Mouse (Mus musculus) midbrain, embryonic 14.5 days (tissue): ENCODE measurements at regions not wholly inside any gene's neighbourhood (a gene's known extent, or its start where the extent isn't known, plus 50 kb on each side); places are given as distances from the start of the nearest gene placed in this dataset.
A peak's percentile ranks its signal among the peaks of the same experiment; 100 is the strongest.

ENCODE experiments used
- ATAC-seq: fragments of 200-750 bp; cut with Nextera tagmentation; 2 replicates; pipeline ENCODE4 v1.8.0; 2017; ENCODE audit warnings: moderate number of reproducible peaks, moderate library complexity; ENCODE audit not compliant: low FRiP score, low TSS enrichment
- DNase-seq: peaks from one replicate; pipeline ENCODE4 v3.0.0-alpha.2; 2015
- H3K27ac ChIP-seq: fragments of 300-500 bp; sonication (generic); replicated peaks from 2 replicates; pipeline ENCODE4 v1.5.1; 2014; ENCODE audit warnings: mild to moderate bottlenecking, low read depth, low read length, moderate library complexity
- H3K27me3 ChIP-seq: fragments of 300-500 bp; sonication (generic); 2 replicates; pipeline ENCODE4 v1.6.1; 2014; ENCODE audit warnings: low read length, control low read depth, mixed read lengths; ENCODE audit not compliant: control insufficient read depth, insufficient read depth
- H3K36me3 ChIP-seq: fragments of 300-500 bp; sonication (generic); 2 replicates; pipeline ENCODE4 v1.6.1; 2014; ENCODE audit warnings: low read length, control low read depth; ENCODE audit not compliant: control insufficient read depth, insufficient read depth
- H3K4me1 ChIP-seq: fragments of 300-500 bp; sonication (generic); 2 replicates; pipeline ENCODE4 v1.6.1; 2014; ENCODE audit warnings: mild to moderate bottlenecking, antibody characterized with exemption, low read length, control low read depth; ENCODE audit not compliant: control insufficient read depth, insufficient read depth
- H3K4me2 ChIP-seq: fragments of 300-500 bp; sonication (generic); 2 replicates; pipeline ENCODE4 v1.6.1; 2014; ENCODE audit warnings: mild to moderate bottlenecking, low read length, moderate library complexity
- H3K4me3 ChIP-seq: fragments of 300-500 bp; sonication (generic); replicated peaks from 2 replicates; pipeline ENCODE4 v1.5.1; 2014; ENCODE audit warnings: low read depth, low read length
- H3K9ac ChIP-seq: fragments of 300-500 bp; sonication (generic); replicated peaks from 2 replicates; pipeline ENCODE4 v1.6.1; 2014; ENCODE audit warnings: mild to moderate bottlenecking, low read length, moderate library complexity
- H3K9me3 ChIP-seq: fragments of 300-500 bp; sonication (generic); 2 replicates; pipeline ENCODE4 v1.6.1; 2016; ENCODE audit warnings: low read length, control low read depth, mixed read lengths; ENCODE audit not compliant: control insufficient read depth
- WGBS: fragments of 180-500 bp; shearing (Covaris S2); extraction: QIAGEN DNeasy Blood & Tissue Kit; methylation state at CpG from one replicate; pipeline ENCODE4 v1.1.7; 2014; 5-methylcytosine and 5-hydroxymethylcytosine counted together

DNA sequence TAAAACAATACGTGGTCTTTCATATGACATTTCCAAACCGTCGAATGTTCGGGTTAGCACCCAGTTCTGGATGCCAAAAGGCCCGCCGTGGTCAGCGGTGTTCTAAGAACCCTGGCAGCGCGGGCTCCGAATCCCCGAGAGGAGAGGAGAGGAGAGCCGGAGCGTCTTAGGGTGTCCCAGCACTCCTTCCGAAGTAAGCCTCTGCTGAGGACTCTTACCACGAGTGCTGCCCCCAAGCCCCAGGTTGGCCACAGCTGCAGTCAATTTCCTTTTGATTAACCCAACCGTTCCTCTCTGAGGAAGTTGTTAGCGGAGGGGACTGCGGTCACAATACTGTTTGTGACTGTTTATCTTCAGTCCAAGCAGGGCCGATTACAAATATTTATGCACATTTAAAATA, 190.1 kb downstream of the Tfap2c start:
- no peak for ATAC-seq
- Histone ChIP-seq H3K9me3 (no peaks in the 10 kb centered on the region), H3K36me3 (no peaks in the 10 kb centered on the region), H3K27ac (no peak overlapping the region), H3K4me1 (no peaks in the 10 kb centered on the region), H3K4me2 (no peak overlapping the region), H3K9ac (no peak overlapping the region), H3K4me3 (no peak overlapping the region), H3K27me3 (peaks cover 70% of the 10 kb centered on the region)
- WGBS: 11% methylated on average over 19 of the region's 19 CpGs
- no peak for DNase-seq

DNA sequence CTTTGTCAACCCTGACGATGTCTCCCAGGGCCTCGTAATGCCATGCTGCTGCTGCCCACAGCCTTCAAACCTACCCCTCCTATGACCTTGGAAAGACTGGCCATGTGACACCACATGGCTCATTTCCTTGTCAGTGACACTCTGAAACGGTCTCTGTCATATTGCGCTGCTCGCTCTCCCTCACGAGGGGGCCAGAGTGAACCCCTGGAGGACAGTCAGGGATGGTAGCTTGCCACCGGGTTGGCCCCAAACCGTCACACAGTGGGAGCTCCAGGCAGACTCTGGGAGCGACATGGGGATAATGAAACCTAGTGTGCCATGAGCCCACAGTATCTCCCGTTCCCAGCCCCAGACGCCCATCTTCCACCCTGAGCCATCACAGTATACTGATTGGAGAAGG, 188.8 kb downstream of the Bmp7 start:
- peaks cover 34% of the 10 kb centered on the region for H3K27me3 ChIP-seq
- peaks cover 4% of the 10 kb centered on the region; the same call in 1 of the 2 replicates for H3K4me1 ChIP-seq
- no peak overlapping the region for H3K4me2 ChIP-seq
- H3K36me3 ChIP-seq: no peaks in the 10 kb centered on the region
- no peak for ATAC-seq
- no peaks in the 10 kb centered on the region for H3K9me3 ChIP-seq
- WGBS: 88% methylated on average over 11 of the region's 11 CpGs
- H3K27ac ChIP-seq: no peak overlapping the region
- no peak overlapping the region for H3K4me3 ChIP-seq
- no peak overlapping the region for H3K9ac ChIP-seq
- DNase-seq: no peak

DNA sequence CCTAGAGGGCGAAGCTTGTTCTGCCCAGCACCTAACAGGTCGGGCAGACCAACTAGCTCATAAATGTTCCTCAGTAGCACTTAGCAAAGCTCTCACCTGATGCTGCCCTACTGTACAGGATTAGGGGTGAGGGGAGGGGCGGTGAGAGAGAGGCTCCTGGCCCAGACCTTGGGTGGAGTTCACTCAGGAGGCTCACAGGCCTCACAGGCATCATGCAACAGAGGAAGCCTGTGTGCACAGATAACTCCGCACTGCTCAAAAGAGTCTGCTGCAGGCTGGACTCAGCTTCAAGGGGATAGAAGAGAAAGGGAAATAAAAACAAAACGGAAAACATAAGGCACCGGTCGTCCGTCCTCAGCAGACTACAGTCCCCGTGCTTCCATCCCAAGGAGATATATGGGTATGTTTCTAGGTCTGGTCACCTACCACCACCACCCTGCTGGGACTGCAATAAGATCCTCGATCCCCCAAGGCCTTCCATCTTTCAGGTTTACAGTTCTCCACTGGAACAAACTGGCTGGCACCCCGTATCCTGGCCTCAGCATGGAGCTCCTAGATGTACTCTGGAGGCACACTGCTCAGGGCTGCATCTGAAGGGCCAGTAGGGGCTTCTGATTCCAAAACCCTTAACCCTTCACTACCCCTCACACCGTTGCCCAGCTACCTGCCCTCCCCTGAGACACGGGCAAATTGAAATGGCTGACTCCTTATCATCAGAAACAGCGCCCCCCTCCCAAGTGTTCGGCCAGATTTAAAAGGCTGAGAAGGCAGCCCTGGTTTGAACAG, 184.2 kb downstream of the Bmp7 start:
- H3K4me1 ChIP-seq: peaks cover 13% of the 10 kb centered on the region; the same call in 1 of the 2 replicates
- H3K4me3 ChIP-seq: no peak overlapping the region
- ATAC-seq (no peak), DNase-seq (peak; percentile 32)
- no peak overlapping the region for H3K9ac ChIP-seq
- H3K27me3 ChIP-seq: peaks cover 68% of the 10 kb centered on the region
- no peak overlapping the region for H3K4me2 ChIP-seq
- H3K27ac ChIP-seq: no peak overlapping the region
- no peaks in the 10 kb centered on the region for H3K9me3 ChIP-seq
- WGBS: 51% methylated on average over 15 of the region's 15 CpGs
- H3K36me3 ChIP-seq: no peaks in the 10 kb centered on the region

DNA sequence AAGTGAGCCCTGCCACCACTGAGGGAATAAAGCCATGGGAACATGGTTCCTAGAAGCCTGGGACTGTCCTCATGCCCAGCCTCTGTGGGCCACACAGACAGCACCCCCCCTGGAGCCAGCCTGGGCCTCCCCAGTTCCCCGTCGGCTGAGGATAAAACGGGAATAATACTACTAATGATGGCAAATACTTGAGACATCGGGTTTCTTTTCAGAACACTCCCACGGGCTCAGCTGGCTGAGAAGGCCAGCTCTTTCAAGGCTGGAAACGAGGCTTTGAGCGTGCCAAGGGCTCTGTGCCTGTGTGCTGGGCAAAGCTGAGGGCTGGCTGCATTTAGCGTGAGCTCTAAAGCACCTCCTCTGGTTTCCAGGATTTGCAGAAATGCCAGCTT, 183.7 kb downstream of the Bmp7 start:
- Histone ChIP-seq H3K9ac (no peak overlapping the region; the same call in 1 of the 2 replicates), H3K36me3 (no peaks in the 10 kb centered on the region), H3K4me3 (no peak overlapping the region), H3K9me3 (no peaks in the 10 kb centered on the region), H3K4me1 (peaks cover 13% of the 10 kb centered on the region; the same call in 1 of the 2 replicates), H3K27me3 (peaks cover 73% of the 10 kb centered on the region), H3K4me2 (no peak overlapping the region), H3K27ac (no peak overlapping the region)
- ATAC-seq (0 out of 2 replicates have a peak, but pooled peaks have one; percentile 31), DNase-seq (peak; percentile 71)
- WGBS: 6% methylated on average over 8 of the region's 8 CpGs

DNA sequence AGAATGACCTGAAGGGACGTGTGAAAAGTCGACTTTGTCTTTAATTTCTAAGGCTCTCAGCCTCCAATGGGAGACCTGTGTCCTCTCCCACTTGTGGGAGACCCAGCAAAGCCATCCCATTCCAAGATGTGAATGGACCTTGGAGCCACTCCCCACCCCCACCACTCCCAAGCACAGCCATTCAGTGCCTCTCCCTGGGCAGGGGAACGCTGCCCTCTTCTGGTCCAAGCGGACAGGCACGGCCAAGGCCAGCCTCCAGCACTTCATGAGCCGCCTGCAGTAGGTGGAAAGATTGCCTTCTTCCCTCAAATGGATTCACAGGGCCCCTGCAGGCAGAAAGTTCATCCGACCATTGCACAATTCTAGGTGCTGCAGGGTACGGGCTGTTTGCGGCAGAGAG, 181.6 kb downstream of the Bmp7 start:
- no peaks in the 10 kb centered on the region for H3K36me3 ChIP-seq
- H3K4me3 ChIP-seq: no peak overlapping the region
- H3K27me3 ChIP-seq: peaks cover 68% of the 10 kb centered on the region
- H3K4me2 ChIP-seq: no peak overlapping the region
- H3K9ac ChIP-seq: no peak overlapping the region
- H3K4me1 ChIP-seq: peaks cover 13% of the 10 kb centered on the region; the same call in 1 of the 2 replicates
- no peaks in the 10 kb centered on the region for H3K9me3 ChIP-seq
- DNase-seq: peak; percentile 79
- peak; percentile 49; the same call in 1 of the 2 replicates for ATAC-seq
- no peak overlapping the region for H3K27ac ChIP-seq
- WGBS: 9% methylated on average over 9 of the region's 9 CpGs

DNA sequence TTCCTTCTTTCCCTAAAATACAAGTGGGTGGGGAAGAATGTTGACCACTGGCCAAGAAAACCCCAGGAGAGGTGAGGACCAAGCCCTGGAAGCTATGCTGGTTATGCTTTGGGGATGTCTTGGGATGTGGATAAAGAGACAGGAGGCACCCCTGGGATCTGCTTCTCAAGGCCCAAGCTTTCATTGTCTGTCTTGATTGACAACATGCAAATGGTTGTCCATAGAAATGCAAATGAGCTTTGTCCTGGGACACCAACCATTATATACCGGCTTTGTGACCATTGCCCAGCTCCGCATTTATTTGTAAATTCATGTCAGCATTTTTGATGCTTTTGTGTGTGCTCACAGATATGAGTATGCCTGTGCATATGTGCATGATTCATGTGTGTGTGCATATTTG, 174.9 kb downstream of the Bmp7 start:
- H3K4me2 ChIP-seq: no peak overlapping the region
- H3K9ac ChIP-seq: no peak overlapping the region
- H3K4me1 ChIP-seq: peaks cover 10% of the 10 kb centered on the region; the same call in 1 of the 2 replicates
- no peaks in the 10 kb centered on the region for H3K36me3 ChIP-seq
- peak; percentile 46; the same call in 1 of the 2 replicates for ATAC-seq
- H3K4me3 ChIP-seq: no peak overlapping the region
- peaks cover 11% of the 10 kb centered on the region for H3K27me3 ChIP-seq
- no peak overlapping the region for H3K27ac ChIP-seq
- H3K9me3 ChIP-seq: no peaks in the 10 kb centered on the region
- DNase-seq: peak; percentile 60
- WGBS: 5% methylated on average over 2 of the region's 2 CpGs

DNA sequence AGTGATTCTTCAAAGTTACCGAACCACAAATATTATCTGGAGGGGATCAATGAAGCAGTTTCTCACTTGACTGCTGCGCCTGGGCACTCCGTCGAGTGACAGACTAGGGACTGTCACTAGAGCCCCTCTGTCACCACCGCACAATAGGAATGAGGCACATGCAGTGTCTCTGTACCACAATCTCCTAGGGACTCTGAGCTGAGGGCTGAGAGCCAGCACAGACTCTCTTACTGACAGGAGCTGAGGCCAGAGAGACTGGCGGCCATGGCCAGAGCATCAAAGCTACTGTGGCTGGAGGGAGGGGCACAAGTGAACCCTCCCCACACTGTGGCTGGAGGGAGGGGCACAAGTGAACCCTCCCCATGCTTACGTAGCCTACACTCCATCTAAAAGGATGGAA, 173.7 kb downstream of the Bmp7 start:
- no peaks in the 10 kb centered on the region for H3K9me3 ChIP-seq
- no peak overlapping the region for H3K4me3 ChIP-seq
- WGBS: 12% methylated on average over 7 of the region's 7 CpGs
- no peaks in the 10 kb centered on the region for H3K36me3 ChIP-seq
- ATAC-seq (0 out of 2 replicates have a peak, but pooled peaks have one; percentile 10), DNase-seq (peak; percentile 53)
- H3K27me3 ChIP-seq: peaks cover 6% of the 10 kb centered on the region; the same call in 1 of the 2 replicates
- no peak overlapping the region for H3K4me2 ChIP-seq
- 0 out of 2 replicates have a peak overlapping the region, but pooled peaks have one; percentile 8 for H3K27ac ChIP-seq
- peaks cover 10% of the 10 kb centered on the region; the same call in 1 of the 2 replicates for H3K4me1 ChIP-seq
- no peak overlapping the region for H3K9ac ChIP-seq

DNA sequence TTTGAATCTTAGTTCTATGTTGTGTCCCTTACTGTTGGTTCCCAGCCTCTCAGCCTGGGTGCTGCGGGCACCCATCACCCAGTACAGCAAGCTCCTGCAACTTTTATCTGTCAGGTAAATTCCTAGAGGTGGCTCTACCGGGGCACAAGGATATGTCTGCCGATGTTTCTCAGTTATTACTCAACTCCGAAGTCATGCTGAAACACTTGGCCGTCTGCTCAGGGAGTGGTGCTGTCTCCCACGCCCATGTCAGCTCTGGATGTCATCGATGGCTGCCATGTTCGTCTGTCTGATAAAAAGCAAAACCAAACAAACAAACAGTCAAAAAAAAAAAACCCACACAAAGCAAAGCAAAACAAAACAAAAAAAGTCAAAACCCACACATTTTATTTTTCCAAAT, 171.4 kb downstream of the Bmp7 start:
- Histone ChIP-seq H3K4me1 (peaks cover 10% of the 10 kb centered on the region; the same call in 1 of the 2 replicates), H3K27me3 (no peaks in the 10 kb centered on the region; the same call in 1 of the 2 replicates), H3K36me3 (no peaks in the 10 kb centered on the region), H3K27ac (no peak overlapping the region), H3K9me3 (no peaks in the 10 kb centered on the region), H3K9ac (no peak overlapping the region), H3K4me3 (no peak overlapping the region), H3K4me2 (no peak overlapping the region)
- WGBS: 91% methylated on average over 8 of the region's 8 CpGs
- DNase-seq: no peak
- no peak for ATAC-seq

DNA sequence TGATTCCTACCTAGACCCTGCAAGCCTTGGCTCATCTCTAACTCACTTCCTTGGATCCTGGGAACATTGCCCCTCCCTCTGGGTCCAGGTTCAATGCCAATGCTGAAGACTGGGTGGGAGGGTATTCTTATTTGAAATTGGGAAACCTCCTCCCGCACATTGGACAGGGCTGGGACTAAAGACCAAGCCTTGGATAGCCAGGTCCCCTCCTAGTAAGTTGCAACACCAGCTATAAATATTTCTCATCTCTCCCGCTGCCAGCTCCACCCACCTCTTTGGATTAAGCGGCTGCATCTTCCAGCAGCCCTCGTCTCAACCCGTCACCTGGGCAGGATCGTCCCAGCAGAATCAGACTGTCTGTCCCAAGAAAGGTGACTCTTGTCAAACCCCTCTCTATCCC, 170.1 kb downstream of the Bmp7 start:
- no peak overlapping the region for H3K4me2 ChIP-seq
- peaks cover 9% of the 10 kb centered on the region; the same call in 1 of the 2 replicates for H3K4me1 ChIP-seq
- DNase-seq (no peak), ATAC-seq (no peak)
- no peaks in the 10 kb centered on the region for H3K9me3 ChIP-seq
- H3K4me3 ChIP-seq: no peak overlapping the region
- H3K9ac ChIP-seq: no peak overlapping the region
- no peaks in the 10 kb centered on the region for H3K36me3 ChIP-seq
- H3K27ac ChIP-seq: no peak overlapping the region
- 81% methylated on average over 6 of the region's 6 CpGs for WGBS
- peaks cover 4% of the 10 kb centered on the region for H3K27me3 ChIP-seq
